Mouse (Mus musculus) stomach, postnatal 0 days (tissue): ENCODE measurements around the gene Ulk4.

ENCODE experiments used
- CTCF ChIP-seq: IDR thresholded peaks from 2 replicates; pipeline ENCODE4 v1.5.1; 2016; ENCODE audit warnings: antibody characterized with exemption, low read depth, mild to moderate bottlenecking, moderate library complexity
- EP300 ChIP-seq: optimal IDR thresholded peaks from 2 replicates; pipeline ENCODE3; 2016; ENCODE audit warnings: antibody characterized with exemption

DNA sequence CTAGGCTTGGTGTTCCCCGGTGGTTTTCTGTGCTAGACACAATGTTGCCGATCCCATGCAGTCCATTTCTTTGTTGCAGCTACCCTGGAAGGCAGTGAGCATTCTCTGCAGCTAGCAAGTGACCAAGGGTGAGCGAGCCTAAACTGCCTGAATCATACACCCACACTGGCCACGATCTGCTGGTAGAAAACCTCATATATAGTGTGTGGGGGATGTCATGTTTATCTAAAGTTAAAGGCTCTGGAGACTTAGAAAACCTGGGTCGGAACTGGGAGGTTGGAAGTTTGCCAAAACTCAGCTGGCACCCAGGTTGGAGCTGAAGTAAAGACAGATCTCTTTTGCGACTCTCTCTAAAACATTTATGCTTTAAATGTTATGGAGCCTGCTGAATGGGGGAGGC lies 358.4 kb downstream of the Ulk4 start:
- no peak for TF ChIP-seq CTCF
- no peak for TF ChIP-seq EP300
